Mouse (Mus musculus): ENCODE results near the gene Ewsr1. TPM values are rescaled to one million over a fixed set of nuclear protein-coding genes. Genes with fewer than 3 reads are reported as not detected.

Gene Ewsr1
- total RNA-seq (2012; rRNA removed) (399 and 425 TPM in 2 replicates), total RNA-seq (2014; rRNA removed) (418 and 428 TPM in 2 replicates), polyA plus RNA-seq (2012; ENCODE audit: insufficient read length, low read depth) (1,159 and 1,267 TPM in 2 replicates)

DNA sequence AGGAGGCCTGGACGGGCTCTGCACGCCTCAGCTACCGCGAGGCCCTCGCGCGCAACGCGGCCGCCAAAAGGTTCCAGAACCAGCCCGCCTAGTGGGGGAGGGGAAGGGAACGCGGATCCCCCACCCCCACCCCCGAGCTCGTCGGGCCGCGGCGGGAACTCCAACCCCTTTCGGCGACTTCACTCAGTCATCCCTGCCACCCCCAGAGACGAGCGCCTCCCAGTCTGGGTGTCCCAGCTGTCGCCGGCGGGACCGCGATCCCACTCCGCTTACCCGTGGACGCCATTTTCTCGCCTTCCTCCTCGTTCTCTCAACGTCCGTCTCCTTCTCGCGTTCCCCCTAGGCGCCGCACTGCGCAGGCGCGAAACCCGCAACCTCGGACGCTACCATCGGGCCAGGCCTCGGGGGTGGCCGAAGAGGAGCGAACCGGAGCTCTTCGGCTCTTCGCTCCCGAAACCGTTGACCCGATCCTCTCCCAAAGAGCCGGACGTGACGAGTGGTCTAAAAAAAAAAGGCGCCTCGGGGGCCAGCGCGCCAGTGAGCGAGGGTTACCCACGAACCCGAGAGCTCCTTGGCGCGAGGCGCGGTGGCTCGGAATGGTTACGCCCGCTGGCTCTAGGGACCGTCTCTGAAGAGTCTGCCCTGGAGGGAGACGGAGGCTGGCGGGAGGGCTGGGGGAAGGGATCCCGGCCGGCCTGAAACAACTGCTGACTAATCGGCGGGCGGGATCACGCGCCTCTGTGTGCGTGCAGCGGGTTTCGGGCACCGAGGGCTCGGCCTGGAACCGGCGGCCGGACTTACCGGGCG, at the start of gene Ewsr1, which contains the start of gene Rhbdd3:
TSS of gene Ewsr1 (minus strand) at position 531 of the 807 bp plus-strand sequence.
TSS of gene Rhbdd3 (plus strand) at position 191 of the 807 bp plus-strand sequence.
- in situ Hi-C loops (cut with MboI; ENCODE audit: low pct_ligation_motif_present, low pct_unique_long_range_greater_than_20kb, low sequenced_read_pairs): loop anchor here (5.0 kb wide), 1 partner anchor 37 kb away; no protein-coding TSS in a partner anchor

DNA sequence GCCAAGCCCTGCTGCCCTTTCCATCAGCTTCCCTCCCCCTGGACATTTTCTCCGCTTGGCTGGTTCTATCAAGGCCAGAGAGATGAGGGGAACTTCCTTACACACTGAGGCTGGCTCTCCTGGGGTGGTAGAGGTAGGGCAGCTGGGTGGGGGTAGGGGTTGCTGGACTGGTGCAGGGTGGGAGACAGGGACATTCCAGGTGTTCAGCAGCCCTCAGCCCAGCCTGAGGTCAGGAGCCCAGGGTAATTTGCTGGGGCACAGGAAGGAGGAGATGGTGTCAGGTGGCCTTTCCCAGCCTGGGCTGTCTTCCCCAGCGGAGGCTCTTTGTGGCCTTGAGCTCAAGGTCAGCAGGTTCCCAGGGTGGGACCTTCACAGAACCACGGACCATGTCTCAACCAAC, 46.5 kb upstream of the Ewsr1 start:
- no peak for DNase-seq (ENCODE audit: extremely low read depth)
- H3K4me3 ChIP-seq (replicated peaks in 1 of 3; ENCODE audit: low read depth in 2 of 3, low read length in 2 of 3, poor library complexity in 1 of 3): no peak overlapping the region
- H3K9ac ChIP-seq (ENCODE audit: insufficient read depth, low read depth): no peak overlapping the region
- in situ Hi-C loops (cut with MboI; ENCODE audit: low pct_ligation_motif_present, low pct_unique_long_range_greater_than_20kb, low sequenced_read_pairs) (no loop called here), dilution Hi-C loops (cut with MboI; ENCODE audit: extremely low pct_ligation_motif_present, extremely low pct_unique_long_range_greater_than_20kb, low sequenced_read_pairs) (no loop called here)
- H3K79me2 ChIP-seq (replicated peaks; ENCODE audit: control insufficient read depth, extremely low read depth, insufficient read depth, poor library complexity, severe bottlenecking): no peaks in the 10 kb centered on the region
- H3K27ac ChIP-seq (ENCODE audit: insufficient read depth, low read depth): no peak overlapping the region
- H3K27me3 ChIP-seq (replicated peaks): peaks cover 21% of the 10 kb centered on the region
- no peak for TF ChIP-seq POLR2AphosphoS2 (IDR thresholded peaks at IDR 0.05; ENCODE audit: low read depth, low read length)
- TF ChIP-seq HCFC1 (IDR thresholded peaks at IDR 0.05; ENCODE audit: low read depth, low read length): no peak
- no peak for TF ChIP-seq USF1 (IDR thresholded peaks at IDR 0.05; ENCODE audit: low read depth, low read length)
- TF ChIP-seq EP300 (IDR thresholded peaks at IDR 0.05; ENCODE audit: low read length): no peak
- TF ChIP-seq NRF1 (IDR thresholded peaks at IDR 0.05; ENCODE audit: low read depth, low read length): no peak
- no peaks in the 10 kb centered on the region for H3K36me3 ChIP-seq (replicated peaks in 1 of 2; ENCODE audit: control insufficient read depth in 1 of 2, insufficient read depth in 1 of 2, low read length in 1 of 2)
- H3K4me1 ChIP-seq (ENCODE audit: control insufficient read depth in 1 of 2, insufficient read depth in 2 of 2): peaks cover 12 to 30% of the 10 kb centered on the region in 2 experiments
- no peaks in the 10 kb centered on the region for H3K9me3 ChIP-seq (replicated peaks; ENCODE audit: low read length)
- H3K4me2 ChIP-seq (ENCODE audit: insufficient read depth, low read depth, poor library complexity, severe bottlenecking): no peak overlapping the region

More for the DNA sequence above, at the start of gene Ewsr1, which contains the start of gene Rhbdd3:
- no peaks in the 10 kb centered on the region for H3K9me3 ChIP-seq (replicated peaks; ENCODE audit: low read length)
- H3K4me3 ChIP-seq (replicated peaks in 1 of 3; ENCODE audit: low read depth in 2 of 3, low read length in 2 of 3, poor library complexity in 1 of 3): peak within 1 kb of the TSS; percentile 74 to 94 (median 85)
- H3K27me3 ChIP-seq (replicated peaks): no peaks in the 10 kb centered on the region
- H3K27ac ChIP-seq (ENCODE audit: insufficient read depth, low read depth): peak within 1 kb of the TSS; percentile 75
- H3K36me3 ChIP-seq (replicated peaks in 1 of 2; ENCODE audit: control insufficient read depth in 1 of 2, insufficient read depth in 1 of 2, low read length in 1 of 2): peaks cover 13 to 41% of the 10 kb centered on the region in 2 experiments
- peak within 1 kb of the TSS; percentile 97 for H3K4me2 ChIP-seq (ENCODE audit: insufficient read depth, low read depth, poor library complexity, severe bottlenecking)
- peak within 1 kb of the TSS; percentile 98 for H3K9ac ChIP-seq (ENCODE audit: insufficient read depth, low read depth)
- no peak; the same call in 1 of the 2 replicates for TF ChIP-seq POLR2AphosphoS2 (IDR thresholded peaks at IDR 0.05; ENCODE audit: low read depth, low read length)
- no peak for TF ChIP-seq JUND (conservative IDR thresholded peaks at IDR 0.05; ENCODE audit: low read depth, low read length)
- peak; percentile 65 for TF ChIP-seq IRF4 (IDR thresholded peaks at IDR 0.05; ENCODE audit: low read depth, low read length)
- peak; percentile 43 for TF ChIP-seq MYC (IDR thresholded peaks at IDR 0.05; ENCODE audit: low read depth, low read length)
- no peak; the same call in none of the 2 replicates for TF ChIP-seq ZMIZ1 (IDR thresholded peaks at IDR 0.05; ENCODE audit: low read depth, low read length)
- peak; percentile 62; the same call in 1 of the 2 replicates for TF ChIP-seq UBTF (IDR thresholded peaks at IDR 0.05; ENCODE audit: low read depth, low read length)
- peak; percentile 86 for TF ChIP-seq ZNF384 (IDR thresholded peaks at IDR 0.05; ENCODE audit: low read depth, low read length)
- TF ChIP-seq MAFK (IDR thresholded peaks at IDR 0.05; ENCODE audit: insufficient replicate concordance, low read length): peak; percentile 87
- peak; percentile 75 for TF ChIP-seq MXI1 (IDR thresholded peaks at IDR 0.05; ENCODE audit: low read depth, low read length)
- peak; percentile 63; the same call in 1 of the 2 replicates for TF ChIP-seq NELFE (IDR thresholded peaks at IDR 0.05; ENCODE audit: low read depth, low read length)
- peak; percentile 98 for TF ChIP-seq CHD1 (IDR thresholded peaks at IDR 0.05; ENCODE audit: low read depth, low read length)
- TF ChIP-seq POLR2A (IDR thresholded peaks at IDR 0.05; ENCODE audit: low read depth, low read length): peak; percentile 93
- no peak for TF ChIP-seq JUN (IDR thresholded peaks at IDR 0.05; ENCODE audit: insufficient read depth, low read depth, low read length)
- peak; percentile 66 for TF ChIP-seq ETS1 (conservative IDR thresholded peaks at IDR 0.05; ENCODE audit: low read depth, low read length)
- TF ChIP-seq MAX (IDR thresholded peaks at IDR 0.05; ENCODE audit: low read length): peak; percentile 55
- TF ChIP-seq TBP (conservative IDR thresholded peaks at IDR 0.05; ENCODE audit: low read depth, low read length): 0 out of 2 replicates have a peak, but pooled peaks have one; percentile 25
- TF ChIP-seq MAZ (IDR thresholded peaks at IDR 0.05; ENCODE audit: low read depth, low read length): no peak
- peak; percentile 47 for TF ChIP-seq USF1 (IDR thresholded peaks at IDR 0.05; ENCODE audit: low read depth, low read length)
- peak; percentile 81 for TF ChIP-seq MEF2A (IDR thresholded peaks at IDR 0.05; ENCODE audit: borderline replicate concordance, low read depth, low read length)
- TF ChIP-seq SMC3 (IDR thresholded peaks at IDR 0.05; ENCODE audit: low read depth, low read length): no peak
- TF ChIP-seq KAT2A (IDR thresholded peaks at IDR 0.05; ENCODE audit: insufficient replicate concordance, low read length): 0 out of 2 replicates have a peak, but pooled peaks have one; percentile 59
- TF ChIP-seq TCF12 (IDR thresholded peaks at IDR 0.05; ENCODE audit: low read depth, low read length): peak; percentile 79
- peak; percentile 89 for TF ChIP-seq BHLHE40 (IDR thresholded peaks at IDR 0.05; ENCODE audit: low read depth, low read length)
- no peak for TF ChIP-seq RAD21 (IDR thresholded peaks at IDR 0.05; ENCODE audit: low read depth, low read length)
- no peak for TF ChIP-seq ZKSCAN1 (IDR thresholded peaks at IDR 0.05; ENCODE audit: borderline replicate concordance, low read depth, low read length)
- TF ChIP-seq ZC3H11A (IDR thresholded peaks at IDR 0.05; ENCODE audit: low read depth, low read length): no peak
- no peak for TF ChIP-seq GABPA (IDR thresholded peaks at IDR 0.05; ENCODE audit: insufficient replicate concordance, low read depth, low read length)
- TF ChIP-seq ELF1 (IDR thresholded peaks at IDR 0.05; ENCODE audit: low read depth, low read length): peak; percentile 47
- peak; percentile 85; the same call in 1 of the 2 replicates for TF ChIP-seq E2F4 (IDR thresholded peaks at IDR 0.05; ENCODE audit: insufficient replicate concordance, low read depth, low read length)
- peak; percentile 93 for TF ChIP-seq SIN3A (IDR thresholded peaks at IDR 0.05; ENCODE audit: low read length)
- TF ChIP-seq NRF1 (IDR thresholded peaks at IDR 0.05; ENCODE audit: low read depth, low read length): peak; percentile 93
- TF ChIP-seq RCOR1 (conservative IDR thresholded peaks at IDR 0.05; ENCODE audit: low read depth, low read length): 0 out of 2 replicates have a peak, but pooled peaks have one; percentile 62
- peak; percentile 72 for TF ChIP-seq HCFC1 (IDR thresholded peaks at IDR 0.05; ENCODE audit: low read depth, low read length)
- TF ChIP-seq USF2 (conservative IDR thresholded peaks at IDR 0.05; ENCODE audit: low read depth, low read length): no peak
- TF ChIP-seq CHD2 (IDR thresholded peaks at IDR 0.05; ENCODE audit: low read length): peak; percentile 97
- peak; percentile 54; the same call in 1 of the 2 replicates for TF ChIP-seq EP300 (IDR thresholded peaks at IDR 0.05; ENCODE audit: low read length)
- DNase-seq (ENCODE audit: extremely low read depth): peak; percentile 96
- peaks cover 7 to 41% of the 10 kb centered on the region in 2 experiments; a peak in 3 of 4 replicates for H3K4me1 ChIP-seq (ENCODE audit: control insufficient read depth in 1 of 2, insufficient read depth in 2 of 2)
- dilution Hi-C loops (cut with MboI; ENCODE audit: extremely low pct_ligation_motif_present, extremely low pct_unique_long_range_greater_than_20kb, low sequenced_read_pairs): no loop called here
- H3K79me2 ChIP-seq (replicated peaks; ENCODE audit: control insufficient read depth, extremely low read depth, insufficient read depth, poor library complexity, severe bottlenecking): peaks cover 49% of the 10 kb centered on the region
